Mouse (Mus musculus): Measurements from ENCODE around the gene Zdhhc1.

DNA sequence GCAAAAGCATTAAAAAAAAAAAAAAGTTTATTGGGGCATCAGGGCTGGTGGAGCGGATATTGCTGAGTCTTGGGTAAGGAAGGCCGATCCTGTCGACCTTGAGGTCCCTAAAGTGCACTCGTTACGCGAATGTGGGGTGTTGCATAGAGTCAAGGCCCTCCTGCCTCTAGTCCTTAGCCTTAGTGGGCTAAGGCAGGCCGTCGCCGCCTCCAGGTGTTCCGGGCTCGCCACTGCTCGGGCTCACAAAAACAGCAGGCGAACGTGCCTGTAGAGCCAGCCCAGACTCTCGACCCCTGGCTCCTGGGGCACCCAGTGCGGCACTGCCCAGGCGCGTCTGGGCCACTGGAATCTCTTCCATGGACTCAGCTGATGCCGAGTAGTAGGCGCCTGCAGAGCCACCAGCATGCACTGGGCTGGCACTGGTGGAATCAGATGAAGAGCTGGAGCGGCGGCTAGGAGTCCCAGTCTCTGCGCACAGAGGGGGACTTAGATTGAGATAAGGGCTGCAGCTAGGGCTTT, 24.2 kb downstream of the Zdhhc1 start:
- no peak for TF ChIP-seq POLR2A (IDR thresholded peaks at IDR 0.05; ENCODE audit: insufficient read depth, low read depth, low read length)
- no peak for TF ChIP-seq CTCF (IDR thresholded peaks at IDR 0.05; ENCODE audit: insufficient read depth, low read depth, low read length)

All from olfactory bulb, adult 2 months (tissue).